Mouse (Mus musculus) liver, postnatal 0 days (tissue): ENCODE measurements around the gene Gabrb1.

Experiments used
- CTCF ChIP-seq: sonication (generic); IDR thresholded peaks from 2 replicates; pipeline ENCODE4 v1.5.1; 2016; ENCODE audit warnings: antibody characterized with exemption, low read depth
- EP300 ChIP-seq: IDR thresholded peaks from 2 replicates; pipeline ENCODE4 v1.6.1; 2016; ENCODE audit warnings: antibody characterized with exemption, low read depth, mild to moderate bottlenecking

DNA sequence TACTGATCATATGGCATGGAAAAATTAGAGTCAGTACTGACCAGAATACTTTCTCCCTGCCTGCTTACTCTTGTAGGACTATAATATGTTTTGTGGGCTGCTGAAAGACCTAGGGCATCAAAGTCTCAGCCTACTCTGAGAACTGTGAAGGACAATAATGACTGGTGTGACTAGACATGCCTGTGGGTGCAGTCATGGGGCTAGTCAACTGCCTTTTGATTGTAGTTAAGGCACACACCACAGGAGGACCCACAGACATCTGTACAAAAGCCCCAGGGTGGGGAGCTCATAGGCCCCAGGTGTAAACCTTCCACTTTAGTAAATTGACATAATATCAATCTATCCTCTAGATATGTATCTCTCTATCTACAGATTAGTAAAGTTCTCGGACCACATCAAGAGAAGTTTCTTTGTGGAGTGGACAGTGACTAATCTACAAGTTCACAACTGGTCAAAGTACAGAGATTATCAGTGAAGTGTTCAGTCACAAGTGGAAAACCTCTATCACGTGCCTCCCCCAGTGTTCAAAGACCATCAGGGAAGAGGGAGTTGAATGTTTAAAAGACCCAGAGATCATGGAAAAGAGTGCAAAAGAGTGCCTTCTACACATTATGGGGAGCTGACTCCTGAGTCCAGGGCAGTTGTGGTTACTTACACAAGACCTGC is 123.7 kb downstream of the Gabrb1 start:
- no peak for TF ChIP-seq CTCF
- no peak for TF ChIP-seq EP300
